Mouse (Mus musculus): ENCODE results near the gene Pla2g2d. TPM values are rescaled to one million over a fixed set of nuclear protein-coding genes. Genes with fewer than 3 reads are reported as not detected.

The Pla2g2d gene
- not detected in 2 replicates for total RNA-seq (2017)

GRCm38 (mm10) chr4:138775435-138775834, at the start of gene Pla2g2d:
Pla2g2d (plus strand) TSS chr4:138775735.
- no peak for ATAC-seq (replicated peaks; ENCODE audit: low read depth, poor library complexity, severe bottlenecking)

GRCm38 (mm10) chr4:138725751-138726150, 49.8 kb upstream of the Pla2g2d start:
- no peak for ATAC-seq (replicated peaks; ENCODE audit: low read depth, poor library complexity, severe bottlenecking)

- no peak for ATAC-seq (replicated peaks; ENCODE audit: low read depth, poor library complexity, severe bottlenecking)
Observed at GRCm38 (mm10) chr4:138729018-138729703, 46.4 kb upstream of the Pla2g2d start.

- ATAC-seq (replicated peaks; ENCODE audit: low read depth, poor library complexity, severe bottlenecking) = no peak
Observed at GRCm38 (mm10) chr4:138734105-138734504, 41.4 kb upstream of the Pla2g2d start.

GRCm38 (mm10) chr4:138734863-138735262, 40.7 kb upstream of the Pla2g2d start:
- ATAC-seq (replicated peaks; ENCODE audit: low read depth, poor library complexity, severe bottlenecking) = no peak

GRCm38 (mm10) chr4:138737031-138737430, 38.5 kb upstream of the Pla2g2d start, which contains the start of gene Ubxn10:
Ubxn10 (minus strand) TSS chr4:138737167.
- ATAC-seq (replicated peaks; ENCODE audit: low read depth, poor library complexity, severe bottlenecking) = no peak

- no peak for ATAC-seq (replicated peaks; ENCODE audit: low read depth, poor library complexity, severe bottlenecking)
Observed at GRCm38 (mm10) chr4:138739136-138739851, 36.2 kb upstream of the Pla2g2d start.

- no peak for ATAC-seq (replicated peaks; ENCODE audit: low read depth, poor library complexity, severe bottlenecking)
Observed at GRCm38 (mm10) chr4:138745884-138746283, 29.7 kb upstream of the Pla2g2d start.

- no peak for ATAC-seq (replicated peaks; ENCODE audit: low read depth, poor library complexity, severe bottlenecking)
Observed at GRCm38 (mm10) chr4:138746866-138747265, 28.7 kb upstream of the Pla2g2d start.

GRCm38 (mm10) chr4:138747851-138748250, 27.7 kb upstream of the Pla2g2d start:
- ATAC-seq (replicated peaks; ENCODE audit: low read depth, poor library complexity, severe bottlenecking) = no peak

- peak; percentile 69; the same call in 1 of the 2 replicates for ATAC-seq (replicated peaks; ENCODE audit: low read depth, poor library complexity, severe bottlenecking)
Observed at GRCm38 (mm10) chr4:138748369-138749072, 27.0 kb upstream of the Pla2g2d start.

- no peak for ATAC-seq (replicated peaks; ENCODE audit: low read depth, poor library complexity, severe bottlenecking)
Observed at GRCm38 (mm10) chr4:138752603-138753002, 22.9 kb upstream of the Pla2g2d start.

- no peak for ATAC-seq (replicated peaks; ENCODE audit: low read depth, poor library complexity, severe bottlenecking)
Observed at GRCm38 (mm10) chr4:138753608-138754007, 21.9 kb upstream of the Pla2g2d start.

- ATAC-seq (replicated peaks; ENCODE audit: low read depth, poor library complexity, severe bottlenecking) = no peak
Observed at GRCm38 (mm10) chr4:138754432-138754831, 21.1 kb upstream of the Pla2g2d start.

- ATAC-seq (replicated peaks; ENCODE audit: low read depth, poor library complexity, severe bottlenecking) = no peak
Observed at GRCm38 (mm10) chr4:138755439-138755838, 20.1 kb upstream of the Pla2g2d start.

GRCm38 (mm10) chr4:138755983-138756382, 19.6 kb upstream of the Pla2g2d start:
- no peak for ATAC-seq (replicated peaks; ENCODE audit: low read depth, poor library complexity, severe bottlenecking)

GRCm38 (mm10) chr4:138757416-138757815, 18.1 kb upstream of the Pla2g2d start, which contains the start of gene Pla2g2f:
Pla2g2f (minus strand) TSS chr4:138757626.
- no peak for ATAC-seq (replicated peaks; ENCODE audit: low read depth, poor library complexity, severe bottlenecking)

GRCm38 (mm10) chr4:138762266-138762665, 13.3 kb upstream of the Pla2g2d start:
- ATAC-seq (replicated peaks; ENCODE audit: low read depth, poor library complexity, severe bottlenecking) = no peak

- no peak for ATAC-seq (replicated peaks; ENCODE audit: low read depth, poor library complexity, severe bottlenecking)
Observed at GRCm38 (mm10) chr4:138771970-138772369, 3.6 kb upstream of the Pla2g2d start.

- no peak for ATAC-seq (replicated peaks; ENCODE audit: low read depth, poor library complexity, severe bottlenecking)
Observed at GRCm38 (mm10) chr4:138772386-138772785, 3.1 kb upstream of the Pla2g2d start.
